Comparison of ENCODE assay signal across 8 mouse cellular contexts in the genomic region with DNA sequence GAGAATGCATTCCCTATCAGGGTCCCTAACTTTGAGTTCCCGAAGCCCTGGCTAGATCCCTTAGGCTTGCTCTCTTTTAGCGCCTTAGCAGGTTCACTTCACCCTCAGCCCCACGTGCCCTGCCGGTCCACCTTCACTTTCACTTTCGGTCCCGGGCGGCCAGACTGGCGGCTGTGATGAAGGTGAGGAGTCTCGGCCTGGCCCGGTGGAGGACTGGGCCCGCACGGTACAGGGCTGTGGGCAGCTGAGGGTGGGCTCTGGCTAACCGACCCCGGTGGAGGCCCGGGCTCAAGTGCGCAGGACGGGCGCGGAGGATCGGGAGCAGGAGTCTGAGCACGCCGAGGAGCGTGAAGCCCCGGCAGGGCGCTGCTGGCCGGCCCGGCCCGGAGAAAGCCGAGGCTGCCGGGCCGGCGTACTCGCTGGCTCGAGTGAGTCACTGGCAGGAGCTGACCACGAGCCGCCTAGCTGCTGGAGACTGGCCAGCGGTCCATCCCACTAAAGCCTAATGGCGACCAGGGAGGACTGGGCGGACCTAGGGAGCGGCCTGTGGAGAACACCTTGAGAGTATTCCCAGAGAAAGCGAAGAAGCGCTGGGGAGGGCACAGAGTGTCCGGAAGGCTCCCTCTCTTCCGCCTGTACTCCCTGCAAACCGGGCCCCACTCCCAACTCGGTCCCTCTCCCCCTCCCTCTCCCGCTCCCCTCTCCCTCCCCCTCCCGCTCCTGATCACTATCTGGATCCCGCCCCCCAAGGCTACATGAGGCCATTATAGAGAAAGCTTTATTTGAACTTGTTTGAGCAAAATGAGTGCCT. TPM values are rescaled to one million over a fixed set of nuclear protein-coding genes. Genes with fewer than 3 reads are reported as not detected.
DNase-seq lines count a peak whose midpoint lies in the region; ATAC-seq and TF ChIP-seq lines count a peak whose summit lies in the region.

No protein-coding gene starts in this region.

- peak overlapping the region; percentile 99 for H3K9ac ChIP-seq in lung, embryonic 16.5 days (ENCODE audit: low read length)

- H3K27ac ChIP-seq in hindbrain, embryonic 10.5 days: peak overlapping the region; percentile 96
- peak overlapping the region; percentile 98 for H3K27ac ChIP-seq in lung, embryonic 16.5 days (ENCODE audit: low read length)
- H3K27ac ChIP-seq in thymus, adult 2 months (ENCODE audit: control insufficient read depth, insufficient read depth, low read length): peak overlapping the region; percentile 87

- H3K27me3 ChIP-seq in hindbrain, embryonic 10.5 days (ENCODE audit: insufficient read depth, poor library complexity, severe bottlenecking): no peaks in the 10 kb centered on the region
- no peaks in the 10 kb centered on the region for H3K27me3 ChIP-seq in lung, embryonic 16.5 days (ENCODE audit: control insufficient read depth, insufficient read depth, low read depth, low read length)
- H3K27me3 ChIP-seq in thymus, adult 2 months (ENCODE audit: control insufficient read depth, insufficient read depth, low read length): no peaks in the 10 kb centered on the region

- peaks cover 6% of the 10 kb centered on the region for H3K4me1 ChIP-seq in hindbrain, embryonic 10.5 days (replicated peaks)
- H3K4me1 ChIP-seq in lung, embryonic 16.5 days (replicated peaks; ENCODE audit: control insufficient read depth, insufficient read depth, low read length): no peaks in the 10 kb centered on the region
- no peaks in the 10 kb centered on the region for H3K4me1 ChIP-seq in thymus, adult 2 months (replicated peaks; ENCODE audit: control insufficient read depth, insufficient read depth, low read length)

- peak overlapping the region; percentile 84 for H3K4me3 ChIP-seq in hindbrain, embryonic 10.5 days
- peak overlapping the region; percentile 96 for H3K4me3 ChIP-seq in lung, embryonic 16.5 days (ENCODE audit: low read length)
- H3K4me3 ChIP-seq in thymus, adult 2 months (ENCODE audit: control insufficient read depth, insufficient read depth, low read length): peak overlapping the region; percentile 75

- DNase-seq in Muller cell, postnatal 12 days (ENCODE audit: inconsistent ontology term): peak; percentile 93
- DNase-seq in cerebellum, adult 9-11 months: peak; percentile 89
- DNase-seq in frontal cortex, adult 2 months (ENCODE audit: extremely low spot score in 1 of 2, low spot score in 1 of 2): peak; percentile 16 to 60
- peak; percentile 79 for DNase-seq in hindbrain, embryonic 10.5 days (ENCODE audit: low spot score)
- peak; percentile 55 for DNase-seq in layer of hippocampus, adult 9-11 months
- peak; percentile 84 for DNase-seq in ovary, adult 18-20 months (ENCODE audit: low spot score)
- DNase-seq in thymus, adult 2 months: peak; percentile 83

- under 1% methylated on average over 49 of the region's 49 CpGs for WGBS in hindbrain, embryonic 10.5 days
- under 1% methylated on average over 47 of the region's 49 CpGs for WGBS in lung, embryonic 16.5 days
- WGBS in thymus, adult 2 months: under 1% methylated on average over 49 of the region's 49 CpGs

- H3K4me2 ChIP-seq in lung, embryonic 16.5 days (ENCODE audit: low read depth, low read length): peak overlapping the region; percentile 89

- TF ChIP-seq CTCF in thymus, adult 2 months (IDR thresholded peaks at IDR 0.05; ENCODE audit: borderline replicate concordance, control insufficient read depth, extremely low read depth, insufficient read depth, low read length, poor library complexity): no peak; the same call in 1 of the 2 replicates

- no peaks in the 10 kb centered on the region for H3K36me3 ChIP-seq in hindbrain, embryonic 10.5 days
- H3K36me3 ChIP-seq in lung, embryonic 16.5 days (ENCODE audit: control insufficient read depth, insufficient read depth, low read length): no peaks in the 10 kb centered on the region
- H3K36me3 ChIP-seq in thymus, adult 2 months (ENCODE audit: control insufficient read depth, insufficient read depth, low read length): no peaks in the 10 kb centered on the region

- ATAC-seq in lung, embryonic 16.5 days (ENCODE audit: low read depth): peak; percentile 90

- peak; percentile 50; the same call in 1 of the 2 replicates for TF ChIP-seq POLR2A in thymus, adult 2 months (IDR thresholded peaks at IDR 0.05; ENCODE audit: control insufficient read depth, extremely low read depth, insufficient read depth, low read length, poor library complexity)

- H3K9me3 ChIP-seq in hindbrain, embryonic 10.5 days: no peaks in the 10 kb centered on the region
- H3K9me3 ChIP-seq in lung, embryonic 16.5 days (ENCODE audit: control insufficient read depth, low read length): no peaks in the 10 kb centered on the region

RNA-seq across cellular contexts. Expression of gene Erap1, which starts 0.5 kb away (rescaled TPM):
- 6.6 and 9.7 TPM in 2 replicates for polyA plus RNA-seq in frontal cortex, adult 2 months (2012; rRNA removed)
- polyA plus RNA-seq in hindbrain, embryonic 10.5 days (2016; fragmentation: Nextera tagmentation; extraction: Ambion mirVana): 3.8 and 4.2 TPM in 2 replicates
- 41.1 and 44.8 TPM in 2 replicates for polyA plus RNA-seq in lung, embryonic 16.5 days (2015; fragmentation: Nextera tagmentation; extraction: Ambion mirVana)
- 22.8 and 29.3 TPM in 2 replicates for polyA plus RNA-seq in thymus, adult 2 months (2012; rRNA removed)

Comparison
In these comparisons a context has a peak if more than half of its experiments do, and no peak if none do; other contexts are left out.
1. Peak in every context shown above with its lines: DNase-seq, ATAC-seq, H3K4me3 ChIP-seq and H3K27ac ChIP-seq.
2. DNase-seq: peak in every context shown above with its lines; median percentile 93 in Muller cell, postnatal 12 days; 89 in cerebellum, adult 9-11 months; 84 in ovary, adult 18-20 months; 83 in thymus, adult 2 months; 79 in hindbrain, embryonic 10.5 days; 55 in layer of hippocampus, adult 9-11 months; 38 in frontal cortex, adult 2 months.